Mouse (Mus musculus): ENCODE measurements at regions not wholly inside any gene's neighbourhood (a gene's known extent, or its start where the extent isn't known, plus 50 kb on each side); places are given as distances from the start of the nearest gene placed in this dataset.

DNA sequence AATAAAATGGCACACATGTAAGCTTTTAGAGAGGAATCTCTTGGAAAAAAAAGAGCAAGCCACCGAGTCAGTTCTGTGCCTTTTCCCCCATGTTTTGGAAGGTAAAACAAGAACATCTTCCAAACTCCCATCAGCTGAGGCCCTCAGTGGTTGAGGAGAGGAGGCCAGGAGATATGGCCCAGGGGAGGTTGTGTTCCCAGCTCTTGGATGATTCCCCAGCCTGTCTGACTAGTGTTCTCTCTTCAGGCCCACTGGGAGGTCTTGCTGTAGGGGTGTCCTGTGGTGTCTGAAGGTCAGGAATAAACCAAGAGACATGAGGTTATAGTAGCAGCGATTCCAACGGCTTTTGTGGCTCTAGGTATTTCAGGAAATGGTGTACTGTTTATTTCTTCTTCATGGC, 643.2 kb downstream of the Rnf144a start:
- TF ChIP-seq POLR2A (IDR thresholded peaks at IDR 0.05; ENCODE audit: insufficient read depth, low read length): no peak
- no peak for TF ChIP-seq EP300 (IDR thresholded peaks at IDR 0.05; ENCODE audit: insufficient read depth, low read depth, low read length)
- TF ChIP-seq CTCF (IDR thresholded peaks at IDR 0.05; ENCODE audit: low read depth, low read length): no peak
